Mouse (Mus musculus) A20 (cell line): ENCODE measurements around the gene Cux2.

Experiments
- DNase-seq: peaks from one replicate; pipeline ENCODE4 v3.0.0-alpha.2; 2011; ENCODE audit warnings: low read depth, low spot score

Gene Cux2

GRCm38 (mm10) chr5:122017269-122017668 lies 32.6 kb downstream of the Cux2 start:
- DNase-seq: no peak

DNA sequence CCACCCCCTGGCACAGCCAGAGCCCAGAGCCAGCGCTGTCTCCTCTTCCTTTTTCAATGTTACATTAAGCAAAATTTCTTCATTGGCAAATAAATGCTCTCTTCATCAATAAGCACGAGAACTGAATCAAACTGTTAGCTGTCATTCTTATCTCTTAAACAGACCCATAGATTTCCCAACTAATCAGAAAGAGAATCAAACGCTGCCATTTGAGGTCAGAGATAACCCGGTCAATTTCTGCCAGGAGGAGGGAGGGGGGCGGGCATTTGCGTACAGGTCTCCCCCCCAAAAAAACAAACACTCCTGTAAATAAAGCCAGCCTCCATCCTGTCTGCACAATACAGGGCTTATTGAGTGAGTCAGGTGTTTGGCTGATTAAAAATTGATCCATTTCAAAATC lies 33.2 kb downstream of the Cux2 start:
- no peak for DNase-seq

DNA sequence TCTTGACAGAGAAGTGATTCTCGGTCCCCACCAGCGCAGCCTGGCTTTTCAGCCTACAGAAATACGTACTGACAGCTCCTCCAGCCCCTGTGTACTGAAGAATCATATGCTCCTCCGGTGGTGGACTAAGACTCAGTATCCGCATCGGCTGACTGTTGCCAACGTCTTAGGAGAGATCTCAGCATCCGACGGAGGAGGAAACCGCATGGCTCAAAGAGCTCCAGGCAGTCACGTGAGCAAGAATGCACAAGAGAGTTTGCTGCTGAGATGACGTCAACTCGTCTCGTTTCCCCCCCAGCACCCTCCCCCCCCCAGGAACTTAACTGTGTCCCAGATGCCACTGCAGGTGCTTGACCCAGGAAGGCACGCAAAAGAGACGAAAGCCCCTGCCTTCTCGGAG lies 34.8 kb downstream of the Cux2 start:
- DNase-seq: no peak

GRCm38 (mm10) chr5:122014671-122015070 lies 35.2 kb downstream of the Cux2 start:
- no peak for DNase-seq

- no peak for DNase-seq
These were observed 38.6 kb downstream of the Cux2 start for GRCm38 (mm10) chr5:122011289-122011688.

- DNase-seq: no peak
These were observed 41.9 kb downstream of the Cux2 start for GRCm38 (mm10) chr5:122007946-122008441.

- DNase-seq: no peak
These were observed 46.4 kb downstream of the Cux2 start for GRCm38 (mm10) chr5:122003460-122003859.

- no peak for DNase-seq
These were observed 47.8 kb downstream of the Cux2 start for GRCm38 (mm10) chr5:122002148-122002547.

- DNase-seq: no peak
These were observed 48.6 kb downstream of the Cux2 start for GRCm38 (mm10) chr5:122001311-122001710.

- DNase-seq: no peak
These were observed 49.5 kb downstream of the Cux2 start for GRCm38 (mm10) chr5:122000381-122000780.

DNA sequence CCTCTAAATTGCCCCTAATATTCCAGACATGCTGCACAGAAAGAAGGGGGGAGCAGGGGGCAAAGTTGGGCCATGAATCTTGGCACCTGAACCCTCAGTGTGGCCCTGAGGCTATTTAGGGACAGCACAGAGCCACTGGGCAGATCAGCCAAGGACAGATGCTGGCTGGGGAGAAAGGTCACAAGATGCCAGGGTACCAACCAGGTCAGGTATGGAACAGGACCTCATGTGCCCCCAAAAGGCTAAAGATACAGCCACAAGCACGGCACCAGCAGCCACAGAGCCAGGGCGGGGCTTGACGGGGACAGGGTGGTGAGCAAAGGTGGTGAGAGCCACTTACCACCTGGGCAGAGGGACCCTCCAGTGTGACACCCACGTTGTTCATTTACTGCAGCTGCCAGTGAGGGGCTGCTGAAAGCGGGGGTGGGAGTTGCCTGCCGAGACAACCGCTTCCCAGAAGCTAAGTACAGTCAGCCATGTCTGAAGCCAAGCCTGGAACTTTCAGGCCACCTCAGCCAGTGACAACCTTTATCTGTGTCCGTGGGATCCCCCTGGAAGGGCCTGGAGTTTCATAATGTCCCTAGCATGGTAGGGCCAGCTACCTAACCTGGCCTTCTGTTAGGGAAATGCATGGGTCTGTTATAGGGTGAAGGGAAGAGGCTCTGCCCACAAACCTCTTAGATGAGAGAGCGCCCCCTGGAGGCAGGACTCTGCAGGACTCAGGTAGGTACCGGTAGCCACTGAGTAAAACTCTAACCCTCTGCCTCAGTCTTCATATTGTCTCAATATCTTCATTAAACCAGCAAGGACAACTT lies 50.7 kb downstream of the Cux2 start:
- peak; percentile 74 for DNase-seq

- DNase-seq: no peak
These were observed 51.6 kb downstream of the Cux2 start for GRCm38 (mm10) chr5:121998281-121998680.

GRCm38 (mm10) chr5:121996701-121997100 lies 53.2 kb downstream of the Cux2 start:
- DNase-seq: peak; percentile 15

GRCm38 (mm10) chr5:121994808-121995207 lies 55.1 kb downstream of the Cux2 start:
- no peak for DNase-seq

DNA sequence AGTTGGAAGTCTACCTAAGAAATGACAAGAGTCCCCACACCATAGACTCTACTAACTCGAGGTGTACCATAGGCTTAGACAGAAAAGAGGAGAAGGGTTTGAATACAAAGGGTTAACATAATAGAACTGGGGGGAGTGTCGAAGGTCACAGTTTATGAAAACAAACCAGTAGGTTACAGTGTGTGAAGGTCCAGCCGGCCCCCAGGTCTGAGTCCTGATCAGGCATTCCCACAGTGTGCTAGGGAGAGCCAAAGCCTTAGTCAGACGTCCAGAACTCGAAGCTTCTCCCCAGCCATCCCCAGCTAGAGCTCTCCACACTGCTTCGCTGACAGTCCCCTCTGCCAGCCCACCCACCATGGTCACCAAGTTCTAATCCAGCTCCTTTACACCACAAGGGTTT lies 58.0 kb downstream of the Cux2 start:
- no peak for DNase-seq

DNA sequence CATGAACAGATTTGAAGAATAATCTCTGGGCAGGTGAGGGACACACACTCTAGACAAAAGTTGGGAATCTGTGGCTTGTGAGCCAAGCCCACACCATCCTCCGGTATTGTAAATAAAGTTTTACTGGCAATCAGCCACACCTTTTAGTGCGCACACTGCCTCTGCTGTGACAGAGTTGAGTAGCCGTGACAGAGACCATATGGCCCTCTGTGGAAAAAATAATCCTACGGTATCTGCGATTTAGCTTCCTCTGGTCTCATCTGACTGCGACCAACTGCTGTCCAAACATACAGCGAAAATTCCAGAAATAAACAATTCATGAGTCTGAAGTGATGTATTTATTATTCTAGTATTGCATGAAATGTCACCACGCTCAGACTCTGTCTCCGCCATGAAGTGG lies 64.0 kb downstream of the Cux2 start:
- no peak for DNase-seq

GRCm38 (mm10) chr5:121981650-121982131 lies 68.2 kb downstream of the Cux2 start:
- DNase-seq: no peak

DNA sequence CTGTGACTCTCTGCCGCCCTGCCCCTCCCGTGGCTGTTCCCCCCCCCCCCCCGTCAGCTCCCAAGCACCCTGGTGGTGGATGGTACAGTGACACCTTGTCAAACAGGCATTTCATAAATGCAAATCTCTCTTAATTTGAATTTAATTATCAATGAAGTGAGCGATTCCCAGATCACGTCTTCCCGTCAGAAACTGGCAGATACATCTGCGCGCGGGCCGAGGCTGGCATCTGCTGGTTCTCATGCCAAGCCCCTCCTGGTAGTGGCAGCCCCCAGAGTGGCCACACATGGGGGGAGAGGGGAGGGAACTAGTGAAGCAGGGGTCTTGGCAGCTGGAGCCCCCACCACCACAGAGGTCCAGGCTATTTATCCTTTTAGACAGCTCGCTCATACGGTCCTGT lies 73.6 kb downstream of the Cux2 start:
- no peak for DNase-seq

DNA sequence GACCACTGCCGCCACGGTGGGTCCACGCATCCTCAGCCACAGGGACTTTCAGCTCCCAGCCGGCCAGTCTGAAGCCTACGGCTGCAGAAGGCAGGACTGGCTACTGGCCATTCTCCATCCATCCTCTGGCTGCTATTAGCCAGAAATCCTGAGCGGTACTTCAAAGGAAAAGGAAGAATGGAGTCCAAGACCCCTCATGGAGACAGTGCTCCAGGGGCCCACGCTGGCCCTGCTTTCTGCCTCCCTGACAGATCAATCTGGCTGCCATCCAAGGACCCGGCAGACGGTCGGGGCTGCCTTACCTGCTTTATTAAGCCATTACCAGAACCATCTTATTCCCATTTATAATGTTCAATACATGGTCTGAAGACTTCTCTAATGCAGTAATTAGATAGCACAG lies 76.4 kb downstream of the Cux2 start:
- DNase-seq: no peak

DNA sequence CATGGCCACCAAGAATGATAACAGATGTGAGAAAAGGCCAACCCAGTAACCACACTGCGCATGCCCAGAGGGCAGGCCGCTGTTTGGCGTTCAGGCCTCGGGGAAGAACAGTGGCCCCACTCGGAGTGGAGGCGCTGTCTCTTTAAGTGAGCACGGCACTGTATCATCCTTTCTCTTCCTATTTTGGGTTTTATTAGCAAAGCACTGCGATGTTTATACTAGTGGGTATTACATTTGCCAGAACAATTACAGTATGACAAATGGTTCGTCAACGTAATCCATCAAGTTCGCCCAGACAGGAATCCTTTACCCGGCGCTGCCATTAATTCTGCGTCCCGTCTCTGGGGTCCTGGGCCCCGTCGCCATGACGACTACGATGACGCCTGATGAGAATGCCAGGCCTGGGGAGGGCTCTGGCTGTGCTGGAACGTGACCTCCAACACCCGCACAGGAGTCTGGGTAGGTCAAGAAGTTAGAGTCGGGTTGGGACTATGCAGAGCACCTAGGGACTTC lies 77.2 kb downstream of the Cux2 start:
- DNase-seq: no peak

DNA sequence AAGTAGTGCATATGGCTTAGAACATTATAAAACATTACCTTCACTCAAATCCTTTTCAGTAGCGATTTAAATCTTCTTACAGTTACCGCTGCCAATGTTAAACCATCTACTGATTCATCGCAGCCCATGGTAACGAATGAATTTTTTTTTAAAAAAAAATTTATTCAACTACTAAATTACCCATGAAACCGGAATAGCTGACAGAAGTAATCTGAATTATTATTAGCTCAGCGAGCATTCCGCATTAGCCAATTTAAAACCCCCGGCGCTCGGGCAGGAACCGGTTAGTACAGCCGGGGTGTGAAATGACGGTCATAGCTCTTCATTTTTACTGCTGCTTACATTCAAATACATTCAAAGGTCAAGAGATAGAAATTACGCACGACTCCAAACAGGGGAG lies 80.9 kb downstream of the Cux2 start:
- DNase-seq: no peak

DNA sequence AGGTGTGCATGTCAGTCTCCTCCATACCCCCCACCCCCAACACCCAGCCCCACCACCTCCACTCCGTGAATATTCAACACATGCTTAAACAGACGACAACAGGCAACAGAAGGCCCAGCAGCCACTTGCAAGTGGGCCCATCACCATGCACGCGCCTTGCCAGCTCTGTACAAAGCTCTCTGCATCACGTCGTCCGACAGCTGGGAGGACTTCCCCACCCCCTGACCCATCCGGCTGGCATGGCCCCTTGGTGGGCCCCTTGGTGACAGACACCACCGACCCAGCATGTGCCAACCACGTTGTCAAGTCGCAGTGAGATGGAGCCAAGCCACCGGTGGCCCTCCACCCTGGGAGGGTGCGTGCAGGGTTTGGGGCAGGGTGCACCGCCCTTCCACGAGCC lies 81.5 kb downstream of the Cux2 start:
- DNase-seq: no peak

- no peak for DNase-seq
These were observed 82.4 kb downstream of the Cux2 start for GRCm38 (mm10) chr5:121967520-121967919.
